Mouse (Mus musculus) activated CD4-positive, CD25-positive, alpha-beta regulatory T cell, adult 9 weeks (primary cell): ENCODE data around the gene Scai. TPM values are rescaled to one million over a fixed set of nuclear protein-coding genes. Genes with fewer than 3 reads are reported as not detected.

ENCODE experiments used
- polyA plus RNA-seq: library from polyadenylated mRNA; unstranded; fragments of 100-300 nt; shearing (Covaris generic); gene quantifications from one replicate; pipeline ENCODE4 v1.2.1, GENCODE M21; 2017

Scai gene
- 24.5 TPM for polyA plus RNA-seq

GRCm38 (mm10) chr2:39190561-39191056, at the start of gene Scai:
Scai (minus strand) TSS chr2:39190734.

GRCm38 (mm10) chr2:39226019-39226640, 35.6 kb upstream of the Scai start, which contains the start of gene Ppp6c:
Ppp6c (minus strand) TSS chr2:39226451.

GRCm38 (mm10) chr2:39065400-39065987, 125.0 kb downstream of the Scai start, which contains the start of gene Golga1:
Golga1 (minus strand) TSS chr2:39065541.

Other genes starting within 250 kb of the Scai start
- 1.0 TPM for gene Wdr38, start 193.3 kb downstream of the Scai start, polyA plus RNA-seq
- gene Arpc5l, start 185.4 kb downstream of the Scai start, polyA plus RNA-seq = 222 TPM
- gene Rpl35, start 185.1 kb downstream of the Scai start, polyA plus RNA-seq = 479 TPM
- gene Golga1, start 125.2 kb downstream of the Scai start, polyA plus RNA-seq = 40.1 TPM
- 148 TPM for gene Ppp6c, start 35.7 kb upstream of the Scai start, polyA plus RNA-seq